Mouse (Mus musculus): ENCODE data around the gene Chd2.
A peak's percentile ranks its signal among the peaks of the same experiment; 100 is the strongest.
"Not testable (repeated sequence)": the region's sequence is repeated elsewhere in the genome, so short reads cannot be mapped to it uniquely, and the experiment has no call there.

Chd2 gene

DNA sequence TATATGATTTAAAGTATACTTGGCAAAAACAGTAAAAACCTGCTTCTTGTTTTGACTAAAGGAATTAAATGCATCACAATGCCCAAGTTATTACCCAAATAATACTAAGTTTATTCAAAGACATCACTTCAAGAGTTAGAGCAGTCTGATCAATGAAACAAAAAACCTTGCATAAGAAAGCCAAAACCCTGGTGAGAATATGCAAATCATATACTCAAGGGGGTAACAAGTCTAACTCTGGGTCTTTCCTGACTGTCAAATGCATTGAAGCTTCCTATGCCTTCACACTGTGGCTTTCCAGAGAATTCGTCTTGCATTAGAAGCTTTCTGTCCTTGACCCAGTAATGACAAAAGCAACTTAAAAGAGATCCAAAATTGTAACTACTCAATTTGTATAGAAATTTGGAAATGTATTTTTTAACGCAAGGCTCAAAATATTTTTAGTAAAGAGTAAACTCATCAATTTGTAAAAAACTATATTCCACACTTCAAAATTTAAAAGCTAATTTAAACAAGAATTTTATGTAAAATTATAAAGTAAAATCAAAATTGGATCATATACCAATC, 2.4 kb downstream of the Chd2 start:
- no peak for DNase-seq (ENCODE audit: low read depth)

DNA sequence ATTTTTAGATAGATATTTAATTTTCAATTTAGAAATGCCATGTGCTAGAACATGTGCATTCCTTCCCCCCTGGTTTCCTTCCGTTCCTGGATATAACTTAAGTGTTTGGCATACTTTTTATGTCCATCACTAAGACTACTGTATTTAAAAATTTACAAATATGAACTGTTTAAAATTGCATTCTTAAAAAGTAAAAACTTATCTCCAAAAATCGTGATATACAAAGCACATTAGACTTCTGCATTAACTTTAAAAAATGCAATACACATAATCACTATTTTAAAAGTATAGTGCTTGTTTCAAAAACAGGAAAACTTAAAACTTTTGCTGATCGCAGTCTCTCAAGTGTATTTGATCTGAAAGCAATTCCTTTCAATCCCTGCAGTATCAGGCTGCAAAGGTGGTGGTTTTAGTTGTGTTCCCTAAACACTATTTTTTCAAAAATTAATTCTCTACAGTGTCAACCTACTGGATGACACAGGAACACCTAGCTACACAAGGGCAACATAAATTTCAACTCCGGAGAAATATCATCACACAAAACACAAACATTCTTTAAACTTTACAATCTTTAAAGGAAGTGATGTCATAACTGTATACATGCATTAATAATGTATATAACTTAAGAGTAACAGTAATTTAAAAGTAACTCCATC, 3.1 kb downstream of the Chd2 start:
- no peak for DNase-seq (ENCODE audit: low read depth)

DNA sequence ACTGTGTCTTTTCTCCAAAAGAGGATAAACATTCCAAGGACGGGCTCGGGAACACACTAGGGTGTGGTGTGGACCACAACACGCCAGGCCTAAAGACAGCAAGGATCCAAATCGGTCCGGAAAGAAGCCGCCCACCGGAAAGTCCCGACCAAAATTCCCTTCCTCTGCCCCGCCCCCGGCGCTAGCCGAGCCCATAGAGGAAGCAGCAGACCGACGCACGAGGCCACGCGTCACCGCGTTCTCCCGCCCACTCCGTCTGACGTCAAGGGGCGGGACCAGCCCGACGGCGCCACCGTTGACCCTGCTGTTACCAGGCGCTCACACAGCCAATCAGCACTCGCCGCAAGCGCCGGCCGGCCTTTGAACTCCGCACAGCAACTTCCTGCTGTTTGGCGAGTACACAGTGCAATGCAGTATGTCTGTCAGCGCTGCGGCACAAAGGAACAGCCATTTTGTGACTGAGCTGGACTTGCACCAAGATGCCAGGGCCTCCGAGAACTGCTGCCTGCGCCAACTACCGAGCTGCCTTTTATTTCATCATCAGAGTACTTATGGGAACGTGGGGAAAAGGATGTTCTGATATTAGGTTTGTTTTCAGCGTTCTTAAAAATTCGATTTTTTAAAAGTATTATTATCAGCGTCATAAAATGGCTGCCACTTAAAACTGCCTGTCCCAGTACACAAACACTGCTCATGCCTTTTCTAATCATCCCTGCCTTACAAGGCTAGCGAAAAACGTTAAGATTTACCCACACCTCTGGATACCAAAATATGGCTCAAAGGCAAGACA, 3.8 kb downstream of the Chd2 start:
- DNase-seq (ENCODE audit: low read depth), result peak; percentile 98

DNA sequence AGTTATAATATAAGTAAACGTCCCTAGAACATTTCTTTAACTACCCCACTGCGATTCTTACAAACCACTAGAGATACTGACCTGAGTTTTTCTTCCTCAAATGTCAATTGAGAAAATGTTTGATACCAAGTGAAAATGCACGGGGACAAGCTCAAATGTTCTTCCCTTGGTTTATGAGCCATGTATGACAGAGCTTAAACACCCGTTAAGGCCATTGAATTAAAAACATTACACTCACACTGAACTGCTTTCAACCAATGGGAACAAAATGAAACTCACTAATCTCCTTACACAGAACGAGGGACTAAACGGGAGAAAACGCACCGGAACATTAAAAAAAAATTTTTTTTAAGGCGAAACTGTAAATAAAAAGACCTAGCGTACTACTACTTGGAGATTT, 4.4 kb downstream of the Chd2 start:
- no peak for DNase-seq (ENCODE audit: low read depth)

DNA sequence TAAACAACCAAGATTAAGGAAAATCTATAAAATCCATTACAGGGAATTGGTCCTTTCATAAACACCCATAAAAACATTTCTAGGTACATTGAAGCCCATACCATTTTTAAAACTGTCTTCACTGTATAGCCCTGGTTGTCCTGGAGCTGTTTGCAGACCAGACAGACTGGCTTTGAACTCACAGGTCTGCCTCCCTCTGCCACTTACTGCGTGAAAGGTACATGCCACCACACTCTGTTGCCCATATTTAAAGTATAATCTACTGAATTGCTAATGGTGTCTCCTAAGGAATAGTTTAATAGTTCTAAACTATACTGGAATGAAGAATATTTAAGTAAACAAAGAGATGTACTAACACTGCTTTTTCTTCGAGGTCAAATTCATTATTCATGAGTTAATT, 5.1 kb downstream of the Chd2 start:
- no peak for DNase-seq (ENCODE audit: low read depth)

DNA sequence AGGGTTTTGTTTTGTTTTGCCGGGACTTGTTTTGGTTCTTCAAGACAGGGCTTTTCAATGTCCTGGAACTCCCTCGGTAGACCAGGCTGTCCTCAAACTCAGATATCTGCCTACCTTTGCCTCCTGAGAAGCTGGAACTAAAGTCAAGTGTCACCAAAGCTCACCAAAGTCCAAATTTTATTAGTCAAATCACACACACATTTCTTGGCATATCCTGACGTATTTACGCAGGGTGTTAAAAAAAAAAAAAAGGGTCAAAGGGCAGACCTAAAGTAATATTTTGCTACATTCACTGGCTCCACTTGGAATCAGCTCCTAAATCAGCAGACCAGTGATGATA, 5.8 kb downstream of the Chd2 start:
- no peak for DNase-seq (ENCODE audit: low read depth)

DNA sequence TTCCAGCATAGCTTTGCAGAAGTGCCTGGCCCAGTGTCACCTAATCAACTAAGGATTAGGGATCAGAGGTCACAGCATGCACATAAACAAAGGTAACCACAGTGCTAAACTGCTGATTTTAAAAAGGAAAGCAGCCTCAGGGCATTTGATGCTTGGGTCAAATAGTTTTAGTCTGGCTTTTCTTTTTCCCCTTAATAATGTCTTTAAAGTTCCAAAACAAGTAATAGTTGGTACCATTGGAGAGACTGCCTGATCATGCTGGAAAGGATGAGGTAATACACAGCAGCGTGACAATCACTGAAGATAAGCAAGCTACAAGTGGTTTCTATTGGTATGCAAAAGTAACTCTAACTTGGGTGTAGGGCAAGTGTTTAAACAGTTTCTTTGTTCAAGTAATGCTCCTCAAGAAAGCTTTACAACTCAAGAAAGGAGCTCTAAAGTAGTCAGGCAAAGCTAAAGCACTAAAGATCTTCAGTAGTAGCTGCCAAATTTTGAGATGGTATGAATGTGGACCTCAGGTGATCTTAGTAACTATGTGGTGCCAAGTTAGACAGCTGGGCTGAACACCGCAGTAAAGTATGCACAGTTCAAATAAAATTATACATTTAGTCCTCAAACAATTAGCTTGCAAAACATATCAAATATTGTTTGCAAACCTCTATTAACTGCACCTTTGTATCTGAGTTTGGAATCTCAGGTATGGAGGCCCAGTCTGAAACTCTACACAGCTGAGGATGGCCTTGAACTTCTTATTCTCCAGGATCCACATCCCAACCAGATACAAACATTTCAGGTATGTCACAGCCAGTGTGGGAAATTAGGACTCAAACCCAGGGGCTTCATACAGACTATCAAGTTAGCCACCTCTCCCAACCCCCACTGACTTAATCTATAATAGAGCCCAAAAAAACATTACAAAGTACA, 6.4 kb downstream of the Chd2 start:
- DNase-seq (ENCODE audit: low read depth), result no peak

DNA sequence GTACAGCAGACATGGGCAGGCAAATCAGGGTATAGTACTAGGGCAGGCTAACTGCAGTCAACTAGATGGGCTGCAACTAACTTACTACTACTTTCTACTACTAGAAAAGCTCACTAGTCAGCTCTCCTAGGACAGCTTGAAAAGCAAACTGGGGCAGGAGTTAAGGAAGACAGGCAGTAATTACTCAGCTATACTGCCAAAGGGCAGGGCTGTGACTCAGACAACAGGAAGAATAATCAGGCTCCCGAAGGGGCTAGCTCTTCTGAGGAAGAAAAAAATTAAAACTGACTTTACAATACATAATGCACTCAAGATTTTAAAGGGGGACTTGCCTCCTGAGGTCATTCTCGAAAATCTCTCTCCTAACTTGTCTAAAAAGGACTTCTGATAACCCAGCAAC, 8.2 kb downstream of the Chd2 start:
- DNase-seq (ENCODE audit: low read depth), result no peak

DNA sequence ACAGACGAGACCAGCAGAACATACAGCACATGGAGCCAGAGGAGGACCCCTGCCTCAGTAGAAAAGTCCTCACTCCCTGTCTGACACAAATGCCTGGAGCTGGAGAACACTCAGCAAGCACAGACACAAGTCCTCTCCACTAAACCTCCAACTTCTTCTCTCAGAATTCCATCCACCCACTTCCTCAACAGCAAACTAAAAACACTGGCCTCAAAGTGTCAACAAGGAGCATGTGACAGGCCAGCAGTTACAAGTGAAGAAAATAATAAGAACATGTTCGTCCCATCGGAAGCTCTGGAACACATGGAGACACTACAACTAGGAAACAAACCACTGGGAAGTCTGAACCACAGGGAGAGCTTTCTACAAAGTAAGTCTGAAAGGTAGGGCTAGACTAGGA, 8.7 kb downstream of the Chd2 start:
- no peak for DNase-seq (ENCODE audit: low read depth)

DNA sequence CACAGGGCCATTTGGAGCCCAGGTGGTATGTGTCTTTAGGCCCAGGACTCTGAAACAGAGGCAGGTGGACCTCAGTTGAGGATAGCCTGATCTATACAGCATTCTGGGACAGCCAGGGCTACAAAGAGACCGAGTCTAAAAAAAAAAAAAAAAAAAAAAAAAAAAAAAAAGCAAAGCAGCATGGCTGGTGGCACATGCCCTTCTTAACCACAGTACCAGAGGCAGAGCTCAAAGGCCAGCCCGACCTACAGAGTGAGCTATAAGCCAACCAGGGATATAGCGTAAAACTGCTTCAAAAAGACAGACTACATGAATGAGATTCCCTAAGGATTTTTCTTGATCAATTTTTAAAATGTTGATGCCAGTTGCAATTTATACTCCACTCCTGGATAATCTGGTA, 9.5 kb downstream of the Chd2 start:
- no peak for DNase-seq (ENCODE audit: low read depth)

DNA sequence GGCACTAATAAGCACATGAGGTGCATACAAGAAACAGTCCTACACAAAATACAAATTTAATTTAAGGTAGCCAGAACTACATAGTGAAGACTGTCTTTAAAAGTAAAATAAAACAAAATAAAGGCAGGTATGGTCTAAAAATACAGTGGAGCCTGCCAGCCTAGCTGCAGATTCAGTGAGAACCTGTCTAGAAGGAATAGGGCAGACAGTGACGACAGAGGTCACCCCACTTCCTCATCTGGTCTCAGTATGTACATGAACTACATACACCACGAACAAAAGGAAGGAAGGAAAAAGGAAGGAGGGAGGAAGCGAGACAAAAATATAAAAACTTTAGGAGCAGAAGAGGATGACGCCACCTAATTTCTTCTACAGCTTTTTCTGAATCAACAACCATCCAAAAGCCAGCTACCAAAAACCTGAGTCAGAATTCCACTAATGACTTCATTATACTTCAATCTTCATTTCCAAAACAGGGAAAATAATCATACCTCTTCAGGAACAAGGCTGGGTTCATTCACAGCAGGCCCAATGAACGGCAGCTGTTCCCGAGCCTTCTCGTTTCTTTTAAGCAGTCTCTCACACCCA, 10.0 kb downstream of the Chd2 start:
- DNase-seq (ENCODE audit: low read depth), result no peak

DNA sequence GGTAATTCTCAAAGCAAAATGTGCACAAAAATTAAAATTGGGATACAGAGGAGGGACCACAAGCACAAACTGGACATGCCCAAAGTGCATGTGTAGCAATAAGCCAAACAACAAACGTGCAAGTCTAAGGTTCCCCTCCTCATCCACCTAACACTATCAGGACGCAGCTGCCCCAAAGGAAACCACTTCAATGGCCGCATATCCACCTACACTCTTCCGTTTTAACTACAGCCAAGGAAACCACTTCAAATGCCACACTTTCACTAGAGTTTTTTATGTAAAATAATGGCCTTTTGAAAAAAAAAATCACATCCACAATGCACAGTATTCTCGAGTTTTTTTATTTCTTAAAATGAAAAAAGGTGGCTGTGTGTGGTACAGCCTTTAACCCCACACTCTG, 10.8 kb downstream of the Chd2 start:
- no peak for DNase-seq (ENCODE audit: low read depth)

DNA sequence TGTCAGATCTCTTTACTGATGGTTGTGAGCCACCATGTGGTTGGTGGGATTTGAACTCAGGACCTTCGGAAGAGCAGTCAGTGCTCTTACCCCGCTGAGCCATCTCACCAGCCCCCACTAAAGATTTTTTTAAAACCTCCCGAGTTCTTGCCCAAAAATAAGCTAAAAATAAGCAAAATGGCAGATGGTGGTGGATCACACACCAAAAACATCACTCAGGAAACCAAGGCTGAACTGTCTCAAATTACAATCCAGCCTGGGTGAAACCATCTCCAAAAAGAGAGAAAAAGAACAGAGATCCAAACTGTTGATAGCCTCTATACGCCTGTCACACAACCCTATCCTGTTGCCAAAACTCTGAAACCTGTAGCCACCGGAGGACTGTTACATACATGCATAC, 11.5 kb downstream of the Chd2 start:
- DNase-seq (ENCODE audit: low read depth), result no peak

DNA sequence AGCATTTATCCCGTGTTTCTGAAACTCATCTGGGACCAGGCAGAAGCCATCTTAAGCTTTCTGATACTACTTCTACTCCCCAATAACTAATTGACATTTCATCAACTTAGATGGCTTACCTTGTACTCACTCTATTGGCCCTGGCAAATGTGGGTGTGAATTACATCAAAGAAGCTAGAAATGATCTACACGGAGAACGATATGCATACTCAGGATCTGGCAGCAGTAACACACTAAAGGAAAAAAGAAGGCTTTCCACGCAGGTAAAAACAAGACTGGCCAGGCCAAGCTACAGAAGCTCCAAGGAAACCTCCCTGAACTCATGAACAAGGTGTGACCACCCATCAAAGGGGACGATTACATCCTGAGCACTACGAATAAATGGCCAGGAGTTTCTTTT, 12.4 kb downstream of the Chd2 start:
- DNase-seq (ENCODE audit: low read depth), result no peak

DNA sequence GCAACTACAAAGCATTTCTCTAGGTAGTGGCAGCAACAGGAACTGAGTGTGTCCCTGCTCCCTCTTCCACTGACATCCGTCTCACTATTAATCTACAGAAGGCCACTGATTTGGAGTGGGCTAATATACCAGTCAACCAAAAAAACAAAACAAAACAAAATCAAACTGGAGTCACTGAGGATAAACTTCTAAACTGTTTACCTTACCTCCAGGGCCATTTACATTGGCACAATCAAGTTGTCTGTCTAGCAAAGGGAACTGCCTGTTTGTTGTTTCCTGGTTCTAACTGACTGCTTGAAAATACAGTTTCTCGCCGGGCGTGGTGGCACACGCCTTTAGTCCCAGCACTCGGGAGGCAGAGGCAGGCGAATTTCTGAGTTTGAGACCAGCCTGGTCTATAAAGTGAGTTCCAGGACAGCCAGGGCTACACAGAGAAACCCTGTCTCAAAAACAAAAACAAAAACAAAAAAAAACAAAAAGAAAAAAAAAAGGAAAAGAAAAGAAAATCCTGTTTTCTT, 13.2 kb downstream of the Chd2 start:
- DNase-seq (ENCODE audit: low read depth), result not testable (repeated sequence)

DNA sequence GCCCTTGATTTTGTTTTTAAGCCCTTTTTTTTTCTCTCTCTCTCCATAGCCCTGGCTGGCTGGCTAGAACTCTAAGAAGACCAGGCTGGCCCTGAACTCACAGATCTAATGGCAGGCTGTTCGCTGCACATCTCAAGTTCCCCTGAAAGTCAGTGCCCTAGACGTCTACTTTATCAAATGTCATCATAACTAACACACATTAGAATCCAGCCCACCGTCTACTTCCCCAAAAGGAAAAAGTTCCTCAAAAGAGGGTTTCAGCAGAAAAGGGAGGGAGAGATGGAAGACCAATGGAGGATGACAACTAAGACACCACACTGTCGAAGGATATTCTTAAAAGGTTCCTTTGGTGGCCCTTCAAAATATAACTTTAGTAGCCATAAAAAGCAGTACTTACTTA, 14.4 kb downstream of the Chd2 start:
- DNase-seq (ENCODE audit: low read depth), result no peak

DNA sequence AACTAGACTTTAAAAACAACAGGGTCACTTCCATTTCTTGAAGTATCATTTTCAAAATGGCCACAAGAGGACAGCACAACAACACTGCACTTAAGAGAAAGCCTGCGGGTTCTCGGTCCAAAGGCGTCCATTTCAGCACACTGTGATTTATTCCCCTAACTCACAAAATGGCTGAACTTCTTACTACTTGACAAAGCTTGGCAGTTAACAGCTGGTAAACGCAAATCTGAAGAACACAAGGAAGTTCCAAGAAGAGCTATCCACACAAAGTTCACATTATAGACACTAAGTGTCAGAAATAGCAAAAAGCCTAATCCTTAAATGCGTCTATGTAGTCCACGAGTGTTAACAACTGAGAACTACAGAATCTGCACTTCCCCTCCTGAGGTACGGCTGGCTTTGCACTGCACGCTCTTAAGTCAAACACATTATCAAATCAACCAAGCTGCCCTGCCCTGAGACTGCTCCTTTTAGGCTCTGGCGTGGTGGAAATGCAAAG, 17.1 kb downstream of the Chd2 start:
- DNase-seq (ENCODE audit: low read depth), result no peak

DNA sequence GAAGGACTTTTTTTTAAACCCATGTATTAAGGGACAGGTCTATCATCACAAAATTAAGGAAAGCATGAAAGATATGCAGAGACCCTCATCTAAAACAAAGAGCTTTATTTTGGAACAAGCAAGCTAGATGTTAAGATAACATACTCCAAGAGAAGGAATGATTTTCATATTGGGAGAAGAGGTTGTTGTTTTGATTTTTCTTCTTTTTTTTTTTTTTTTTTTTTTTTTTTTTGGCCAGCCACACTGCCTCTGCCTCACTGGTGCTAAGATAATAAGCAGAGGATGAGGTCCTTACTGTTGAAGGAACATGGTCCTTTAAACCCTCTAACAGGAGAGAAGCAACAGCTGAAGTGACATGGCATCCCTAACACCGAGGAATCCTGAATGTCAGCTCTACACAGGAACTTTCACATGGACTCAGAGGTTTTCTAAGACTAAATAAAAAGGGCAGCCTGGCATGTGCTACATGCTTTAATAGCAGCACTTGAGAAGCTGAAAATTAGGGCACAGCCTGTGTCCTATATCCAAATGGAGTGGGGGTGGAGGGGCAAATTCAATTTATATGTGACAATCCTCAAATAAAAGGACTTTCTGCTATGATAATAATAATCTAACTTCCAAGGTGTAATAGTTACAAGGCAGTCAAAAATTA, 17.9 kb downstream of the Chd2 start:
- DNase-seq (ENCODE audit: low read depth), result no peak

DNA sequence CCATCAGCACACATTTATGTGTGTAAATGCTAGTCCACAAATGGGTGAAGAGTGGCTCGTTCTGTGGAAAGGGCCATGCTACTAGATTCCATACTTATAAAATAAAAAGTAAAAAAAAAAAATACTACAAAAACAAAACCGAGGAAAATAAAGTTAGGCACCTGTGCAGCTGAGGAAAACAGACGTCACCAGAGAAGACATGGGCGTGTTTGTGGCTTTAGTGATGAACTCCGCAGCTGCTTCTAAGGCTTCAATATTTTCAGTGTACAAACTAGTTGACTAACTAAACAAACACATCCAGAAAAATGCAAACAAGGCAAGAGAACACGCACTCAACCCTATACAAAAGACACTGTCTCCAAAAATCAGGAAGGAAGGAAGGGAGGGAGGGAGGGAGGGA, 18.4 kb downstream of the Chd2 start:
- DNase-seq (ENCODE audit: low read depth), result no peak

DNA sequence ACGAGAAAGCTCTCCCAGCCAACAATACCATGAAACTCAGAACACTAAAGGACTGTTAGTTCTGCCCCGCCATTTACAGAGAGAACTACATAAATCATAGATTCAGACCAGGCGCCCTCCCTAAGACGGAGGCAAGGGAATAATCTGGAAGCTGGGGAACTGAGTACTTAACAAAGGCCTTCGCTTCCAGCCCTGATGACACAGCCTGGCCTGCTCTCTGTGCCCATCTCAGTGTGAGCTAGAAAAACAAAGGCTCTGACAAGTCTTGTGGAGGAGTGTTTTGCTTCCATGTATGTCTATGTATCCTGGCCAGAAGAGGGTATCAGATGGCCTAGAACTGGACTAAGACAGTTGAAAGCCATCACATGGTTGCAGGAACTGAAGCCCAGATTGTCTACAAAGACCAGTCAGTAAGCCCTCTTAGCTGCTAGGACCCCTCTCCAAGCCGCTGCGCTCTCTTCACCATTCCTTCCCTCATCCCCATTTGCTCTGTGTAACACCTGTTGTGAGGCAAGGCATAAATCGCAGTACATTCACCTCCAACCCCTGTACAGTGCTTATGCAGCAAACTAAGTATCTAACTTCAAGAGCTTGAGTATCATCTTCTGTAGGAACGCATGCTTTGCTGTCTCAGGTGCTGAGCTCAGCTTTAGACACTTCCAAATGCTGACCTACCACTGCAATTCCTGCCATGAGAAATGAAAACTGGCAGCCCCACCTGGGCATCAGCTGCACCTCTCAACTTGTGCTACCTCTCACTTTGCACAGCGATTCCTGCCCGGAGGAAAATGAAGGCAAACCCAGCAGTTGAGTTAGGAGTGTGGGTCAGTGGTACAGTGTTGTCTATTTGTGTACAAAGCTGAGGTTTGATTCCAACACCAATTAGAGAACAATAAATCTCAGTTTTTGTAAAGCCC, 20.1 kb downstream of the Chd2 start:
- DNase-seq (ENCODE audit: low read depth), result no peak

Data from c-Kit-positive CD71-negative TER-119-negative erythroid progenitor cells, embryonic 14.5 days (primary cell).